Mouse (Mus musculus): ENCODE results near the gene Maz.

- TF ChIP-seq CTCF (IDR thresholded peaks at IDR 0.05; ENCODE audit: low read depth, low read length) (no peak), GATA1 (IDR thresholded peaks at IDR 0.05; ENCODE audit: borderline replicate concordance, low read length) (no peak), POLR2AphosphoS5 (IDR thresholded peaks at IDR 0.05; ENCODE audit: insufficient replicate concordance, low read depth, low read length) (no peak)
Measured at GRCm38 (mm10) chr7:127023272-127023691, 3.6 kb downstream of the Maz start.
